Mouse (Mus musculus) CH12.LX (cell line): ENCODE measurements around the gene Apba3. TPM values are rescaled to one million over a fixed set of nuclear protein-coding genes. Genes with fewer than 3 reads are reported as not detected.

Experiments used
- DNase-seq: peaks from one replicate; pipeline ENCODE4 v3.0.0-alpha.2; 2013; ENCODE audit errors: extremely low read depth
- H3K27ac ChIP-seq: 2 replicates; pipeline ENCODE4 v1.5.1; 2012; ENCODE audit warnings: low read depth, mild to moderate bottlenecking, control low read depth, moderate library complexity; ENCODE audit not compliant: insufficient read depth
- H3K27me3 ChIP-seq: replicated peaks from 2 replicates; pipeline ENCODE3; 2012; ENCODE audit warnings: inconsistent platforms
- H3K36me3 ChIP-seq, 2 experiments: replicated peaks in 1 of 2; 2 replicates each; pipeline versions ENCODE3 to v1.6.1; 2012; ENCODE audit warnings: inconsistent platforms in 1 of 2, low read length in 1 of 2, mild to moderate bottlenecking in 1 of 2, mixed read lengths in 1 of 2, moderate library complexity in 1 of 2; ENCODE audit not compliant: control insufficient read depth in 1 of 2, insufficient read depth in 1 of 2
- H3K4me1 ChIP-seq, 2 experiments: 2 replicates each; pipeline ENCODE4 v1.6.1; 2012; ENCODE audit warnings: inconsistent platforms in 1 of 2, moderate library complexity in 1 of 2; ENCODE audit not compliant: insufficient read depth in 2 of 2, control insufficient read depth in 1 of 2
- H3K4me2 ChIP-seq: 2 replicates; pipeline ENCODE4 v1.6.1; 2012; ENCODE audit warnings: low read depth, mild to moderate bottlenecking, control low read depth; ENCODE audit not compliant: poor library complexity, insufficient read depth, severe bottlenecking
- H3K4me3 ChIP-seq, 3 experiments: fragments of 150-350 bp in 1 of 3; sonication (generic) in 1 of 3; replicated peaks in 1 of 3; 2 replicates each; pipeline versions ENCODE3 to v1.5.1; 2011 to 2012; ENCODE audit warnings: low read depth in 2 of 3, low read length in 2 of 3, mild to moderate bottlenecking in 2 of 3, moderate library complexity in 2 of 3, control low read depth in 1 of 3, improper control_type of control experiment in 1 of 3, inconsistent platforms in 1 of 3, mixed read lengths in 1 of 3; ENCODE audit not compliant: poor library complexity in 1 of 3
- H3K79me2 ChIP-seq: replicated peaks from 2 replicates; pipeline ENCODE4 v1.6.1; 2012; ENCODE audit warnings: mild to moderate bottlenecking, moderate library complexity; ENCODE audit not compliant: control insufficient read depth, poor library complexity, insufficient read depth, severe bottlenecking; ENCODE audit errors: extremely low read depth
- H3K9ac ChIP-seq: 2 replicates; pipeline ENCODE4 v1.6.1; 2012; ENCODE audit warnings: low read depth, mild to moderate bottlenecking, control low read depth, moderate library complexity; ENCODE audit not compliant: insufficient read depth
- H3K9me3 ChIP-seq: replicated peaks from 2 replicates; pipeline ENCODE3; 2012; ENCODE audit warnings: low read length, inconsistent platforms, mixed read lengths
- BHLHE40 ChIP-seq: IDR thresholded peaks from 2 replicates; pipeline ENCODE4 v1.6.1; 2011; ENCODE audit warnings: mild to moderate bottlenecking, low read depth, low read length, improper control_type of control experiment
- CHD1 ChIP-seq: IDR thresholded peaks from 2 replicates; pipeline ENCODE4 v1.6.1; 2012; ENCODE audit warnings: low read depth, low read length, improper control_type of control experiment, inconsistent platforms
- CHD2 ChIP-seq: IDR thresholded peaks from 2 replicates; pipeline ENCODE4 v1.6.1; 2011; ENCODE audit warnings: low read length, improper control_type of control experiment
- CTCF ChIP-seq, 2 experiments: IDR thresholded peaks in 1 of 2; conservative IDR thresholded peaks in 1 of 2; 2 replicates each; pipeline ENCODE4 v1.5.1; 2011 to 2012; ENCODE audit warnings: low read depth in 2 of 2, low read length in 2 of 2, improper control_type of control experiment in 1 of 2, inconsistent platforms in 1 of 2, mild to moderate bottlenecking in 1 of 2, moderate library complexity in 1 of 2
- E2F4 ChIP-seq: IDR thresholded peaks from 2 replicates; pipeline ENCODE4 v1.6.1; 2011; ENCODE audit warnings: low read depth, low read length, improper control_type of control experiment; ENCODE audit not compliant: insufficient replicate concordance
- ELF1 ChIP-seq: IDR thresholded peaks from 2 replicates; pipeline ENCODE4 v1.6.1; 2014; ENCODE audit warnings: low read depth, mild to moderate bottlenecking, inconsistent platforms, low read length, improper control_type of control experiment
- EP300 ChIP-seq: IDR thresholded peaks from 2 replicates; pipeline ENCODE4 v1.6.1; 2011; ENCODE audit warnings: low read length, improper control_type of control experiment
- ETS1 ChIP-seq: conservative IDR thresholded peaks from 2 replicates; pipeline ENCODE4 v1.6.1; 2012; ENCODE audit warnings: low read depth, mild to moderate bottlenecking, inconsistent platforms, low read length, improper control_type of control experiment, moderate library complexity
- GABPA ChIP-seq: IDR thresholded peaks from 2 replicates; pipeline ENCODE4 v1.6.1; 2012; ENCODE audit warnings: low read depth, low read length, improper control_type of control experiment, inconsistent platforms; ENCODE audit not compliant: insufficient replicate concordance
- HCFC1 ChIP-seq: IDR thresholded peaks from 2 replicates; pipeline ENCODE4 v1.6.1; 2012; ENCODE audit warnings: low read depth, mild to moderate bottlenecking, inconsistent platforms, low read length, improper control_type of control experiment
- IRF4 ChIP-seq: IDR thresholded peaks from 2 replicates; pipeline ENCODE4 v1.6.1; 2014; ENCODE audit warnings: low read depth, mild to moderate bottlenecking, inconsistent platforms, low read length, improper control_type of control experiment
- JUN ChIP-seq: IDR thresholded peaks from 2 replicates; pipeline ENCODE4 v1.6.1; 2011; ENCODE audit warnings: low read depth, mild to moderate bottlenecking, low read length, improper control_type of control experiment, moderate library complexity; ENCODE audit not compliant: insufficient read depth
- JUND ChIP-seq: conservative IDR thresholded peaks from 2 replicates; pipeline ENCODE4 v1.6.1; 2011; ENCODE audit warnings: low read depth, low read length, improper control_type of control experiment
- KAT2A ChIP-seq: IDR thresholded peaks from 2 replicates; pipeline ENCODE4 v1.6.1; 2012; ENCODE audit warnings: low read length, improper control_type of control experiment, inconsistent platforms; ENCODE audit not compliant: insufficient replicate concordance
- MAFK ChIP-seq: IDR thresholded peaks from 2 replicates; pipeline ENCODE4 v1.6.1; 2011; ENCODE audit warnings: low read length, improper control_type of control experiment; ENCODE audit not compliant: insufficient replicate concordance
- MAX ChIP-seq: IDR thresholded peaks from 2 replicates; pipeline ENCODE4 v1.6.1; 2011; ENCODE audit warnings: low read length, improper control_type of control experiment
- MAZ ChIP-seq: IDR thresholded peaks from 2 replicates; pipeline ENCODE4 v1.6.1; 2012; ENCODE audit warnings: low read depth, mild to moderate bottlenecking, inconsistent platforms, low read length, improper control_type of control experiment, moderate library complexity
- MEF2A ChIP-seq: IDR thresholded peaks from 2 replicates; pipeline ENCODE4 v1.6.1; 2014; ENCODE audit warnings: low read depth, mild to moderate bottlenecking, inconsistent platforms, low read length, improper control_type of control experiment, borderline replicate concordance
- MXI1 ChIP-seq: IDR thresholded peaks from 2 replicates; pipeline ENCODE4 v1.6.1; 2011; ENCODE audit warnings: mild to moderate bottlenecking, low read depth, low read length, improper control_type of control experiment
- MYC ChIP-seq: IDR thresholded peaks from 2 replicates; pipeline ENCODE4 v1.6.1; 2011; ENCODE audit warnings: low read depth, mild to moderate bottlenecking, improper control_type of control experiment, low read length
- NELFE ChIP-seq: IDR thresholded peaks from 2 replicates; pipeline ENCODE4 v1.6.1; 2011; ENCODE audit warnings: low read depth, low read length, improper control_type of control experiment
- NRF1 ChIP-seq: IDR thresholded peaks from 2 replicates; pipeline ENCODE4 v1.6.1; 2014; ENCODE audit warnings: low read depth, mild to moderate bottlenecking, inconsistent platforms, low read length, improper control_type of control experiment, moderate library complexity
- PAX5 ChIP-seq: IDR thresholded peaks from 2 replicates; pipeline ENCODE4 v1.6.1; 2012; ENCODE audit warnings: low read length, inconsistent platforms, mixed read lengths
- POLR2A ChIP-seq: IDR thresholded peaks from 2 replicates; pipeline ENCODE4 v1.6.1; 2011; ENCODE audit warnings: low read depth, mild to moderate bottlenecking, improper control_type of control experiment, low read length
- POLR2AphosphoS2 ChIP-seq: IDR thresholded peaks from 2 replicates; pipeline ENCODE4 v1.6.1; 2011; ENCODE audit warnings: low read depth, low read length, improper control_type of control experiment
- RAD21 ChIP-seq: IDR thresholded peaks from 2 replicates; pipeline ENCODE4 v1.6.1; 2011; ENCODE audit warnings: low read depth, mild to moderate bottlenecking, low read length, improper control_type of control experiment, moderate library complexity
- RCOR1 ChIP-seq: conservative IDR thresholded peaks from 2 replicates; pipeline ENCODE4 v1.6.1; 2012; ENCODE audit warnings: low read depth, mild to moderate bottlenecking, inconsistent platforms, low read length, improper control_type of control experiment
- SIN3A ChIP-seq: IDR thresholded peaks from 2 replicates; pipeline ENCODE4 v1.6.1; 2012; ENCODE audit warnings: low read length, improper control_type of control experiment, inconsistent platforms
- SMC3 ChIP-seq: IDR thresholded peaks from 2 replicates; pipeline ENCODE4 v1.6.1; 2011; ENCODE audit warnings: low read depth, low read length, improper control_type of control experiment
- TBP ChIP-seq: conservative IDR thresholded peaks from 2 replicates; pipeline ENCODE4 v1.6.1; 2011; ENCODE audit warnings: low read depth, low read length, improper control_type of control experiment
- TCF12 ChIP-seq: IDR thresholded peaks from 2 replicates; pipeline ENCODE4 v1.6.1; 2014; ENCODE audit warnings: low read depth, mild to moderate bottlenecking, inconsistent platforms, low read length, improper control_type of control experiment
- UBTF ChIP-seq: IDR thresholded peaks from 2 replicates; pipeline ENCODE4 v1.6.1; 2012; ENCODE audit warnings: low read depth, mild to moderate bottlenecking, inconsistent platforms, low read length, improper control_type of control experiment, moderate library complexity
- USF1 ChIP-seq: IDR thresholded peaks from 2 replicates; pipeline ENCODE4 v1.6.1; 2014; ENCODE audit warnings: low read depth, mild to moderate bottlenecking, inconsistent platforms, low read length, improper control_type of control experiment
- USF2 ChIP-seq: conservative IDR thresholded peaks from 2 replicates; pipeline ENCODE4 v1.6.1; 2011; ENCODE audit warnings: low read depth, low read length, improper control_type of control experiment
- ZC3H11A ChIP-seq: IDR thresholded peaks from 2 replicates; pipeline ENCODE4 v1.6.1; 2012; ENCODE audit warnings: low read depth, mild to moderate bottlenecking, inconsistent platforms, low read length, improper control_type of control experiment
- ZKSCAN1 ChIP-seq: IDR thresholded peaks from 2 replicates; pipeline ENCODE4 v1.6.1; 2012; ENCODE audit warnings: low read depth, inconsistent platforms, low read length, improper control_type of control experiment, borderline replicate concordance
- ZMIZ1 ChIP-seq: IDR thresholded peaks from 2 replicates; pipeline ENCODE4 v1.6.1; 2012; ENCODE audit warnings: low read depth, mild to moderate bottlenecking, inconsistent platforms, low read length, improper control_type of control experiment
- ZNF384 ChIP-seq: IDR thresholded peaks from 2 replicates; pipeline ENCODE4 v1.6.1; 2012; ENCODE audit warnings: low read depth, low read length, improper control_type of control experiment, inconsistent platforms
- dilution Hi-C: fragments of 300-500 bp; cut with MboI; formaldehyde crosslinking; loops from 2 replicates; pipeline ENCODE4 v1.14.3; 2020; ENCODE audit warnings: low sequenced_read_pairs; ENCODE audit not compliant: extremely low pct_unique_long_range_greater_than_20kb, extremely low pct_ligation_motif_present
- in situ Hi-C: fragments of 300-500 bp; cut with MboI; formaldehyde crosslinking; loops from 3 replicates; pipeline ENCODE4 v1.14.3; 2019; ENCODE audit warnings: low sequenced_read_pairs, low pct_ligation_motif_present, low pct_unique_long_range_greater_than_20kb, mixed read lengths
- polyA plus RNA-seq: library from polyadenylated mRNA; unstranded; fragments of >175 nt; gene quantifications from 2 replicates; pipeline ENCODE4 v1.2.1, GENCODE M21; 2012; ENCODE audit warnings: low read depth; ENCODE audit not compliant: insufficient read length
- total RNA-seq, 2 experiments: library from RNA; depleted of rRNA; stranded (reverse); fragments of 300-350 nt in 1 of 2; fragments of >200 nt in 1 of 2; gene quantifications; 2 replicates each; pipeline ENCODE4 v1.2.3; 2012 to 2014

Apba3 gene
- total and polyA plus RNA-seq, 3 experiments = 40.2 to 149 (median 47.4) TPM

DNA sequence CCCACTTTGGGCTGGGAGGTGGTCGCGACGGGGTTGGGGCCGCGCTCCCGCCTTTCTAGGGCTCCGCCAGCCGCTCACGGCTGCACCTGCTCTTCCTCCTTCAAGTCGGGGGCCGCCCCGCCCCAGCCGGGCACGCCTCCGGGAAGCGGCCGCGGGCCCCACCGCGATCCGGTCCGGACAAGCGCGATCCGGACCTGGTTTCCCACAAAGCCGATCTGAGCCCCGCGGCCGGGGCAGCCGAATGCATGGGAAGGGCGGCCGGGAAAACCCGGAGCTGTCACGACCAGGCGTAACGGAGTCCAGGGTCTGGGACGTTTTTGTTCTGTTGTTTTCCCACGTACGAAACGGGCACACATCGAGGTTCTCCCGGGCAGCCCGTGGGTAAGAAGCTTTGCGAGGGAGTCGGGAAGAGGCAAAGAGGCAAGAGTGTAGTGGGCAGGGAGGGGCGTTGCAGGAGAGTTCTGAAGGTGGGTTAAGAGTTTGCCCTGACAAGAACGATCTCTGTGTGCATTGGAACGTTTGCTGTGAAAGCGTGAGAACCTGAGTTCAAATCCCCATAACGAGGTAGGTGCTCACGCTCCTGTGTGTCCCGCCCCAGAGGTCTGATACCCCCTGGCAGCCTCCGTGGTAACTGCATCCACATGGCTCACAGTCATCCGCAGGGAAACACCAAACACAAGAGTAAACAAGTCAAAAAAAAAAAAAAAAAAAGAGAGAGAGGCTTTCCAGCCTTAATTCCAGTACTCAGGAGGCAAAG is 19.1 kb downstream of the Apba3 start:
- peaks cover 6% of the 10 kb centered on the region for H3K9me3 ChIP-seq
- peak overlapping the region; percentile 76 for H3K4me2 ChIP-seq
- in situ Hi-C loops = loop anchor here (5.0 kb wide), 1 partner anchor 89 kb away; no protein-coding TSS in a partner anchor
- H3K4me3 ChIP-seq = peak overlapping the region; percentile 45 to 67 (median 52)
- dilution Hi-C loops = no loop called here
- no peaks in the 10 kb centered on the region for H3K36me3 ChIP-seq
- TF ChIP-seq USF2 (0 out of 2 replicates have a peak, but pooled peaks have one; percentile 13), ELF1 (peak; percentile 87), RCOR1 (no peak; the same call in 1 of the 2 replicates), PAX5 (no peak), POLR2A (peak; percentile 37; the same call in 1 of the 2 replicates), NRF1 (peak; percentile 47; the same call in 1 of the 2 replicates), GABPA (no peak), IRF4 (peak; percentile 65), USF1 (no peak), KAT2A (no peak), ZMIZ1 (peak; percentile 41; the same call in 1 of the 2 replicates), MAFK (no peak), MEF2A (peak; percentile 83), POLR2AphosphoS2 (no peak), JUN (no peak), CHD2 (peak; percentile 58; the same call in 1 of the 2 replicates), ZKSCAN1 (no peak), SMC3 (peak; percentile 20), MAX (no peak), RAD21 (no peak), ETS1 (peak; percentile 4; the same call in 1 of the 2 replicates), CHD1 (no peak), TBP (no peak), HCFC1 (peak; percentile 73), UBTF (peak; percentile 80; the same call in 1 of the 2 replicates), EP300 (no peak), JUND (no peak), E2F4 (no peak), ZNF384 (no peak), MAZ (peak; percentile 93), BHLHE40 (peak; percentile 78), ZC3H11A (no peak), TCF12 (peak; percentile 74), MYC (no peak), MXI1 (peak; percentile 84), CTCF (conservative IDR thresholded peaks at IDR 0.05 in 1 of 2, IDR thresholded peaks at IDR 0.05 in 1 of 2; ENCODE audit: low read depth in 2 of 2, low read length in 2 of 2) (peak in 1 of 2 experiments; percentile 19; a peak in 1 of 4 replicates), NELFE (peak; percentile 33; the same call in 1 of the 2 replicates), SIN3A (peak; percentile 98)
- peaks cover 34% of the 10 kb centered on the region for H3K27me3 ChIP-seq
- no peaks in the 10 kb centered on the region for H3K79me2 ChIP-seq
- H3K9ac ChIP-seq = peak overlapping the region; percentile 49
- no peak overlapping the region for H3K27ac ChIP-seq
- peaks cover 5 to 39% of the 10 kb centered on the region in 2 experiments; a peak in 3 of 4 replicates for H3K4me1 ChIP-seq
- DNase-seq = peak; percentile 82
